Mouse (Mus musculus): ENCODE results near the gene March11.

- TF ChIP-seq MAX (IDR thresholded peaks at IDR 0.05; ENCODE audit: low read length) (no peak), RAD21 (IDR thresholded peaks at IDR 0.05; ENCODE audit: low read depth, low read length) (no peak), CTCF (conservative IDR thresholded peaks at IDR 0.05 in 1 of 2, IDR thresholded peaks at IDR 0.05 in 1 of 2; ENCODE audit: low read depth in 2 of 2, low read length in 2 of 2) (no peak), RCOR1 (conservative IDR thresholded peaks at IDR 0.05; ENCODE audit: low read depth, low read length) (no peak), MAFK (IDR thresholded peaks at IDR 0.05; ENCODE audit: insufficient replicate concordance, low read length) (no peak), EP300 (IDR thresholded peaks at IDR 0.05; ENCODE audit: low read length) (no peak), POLR2AphosphoS2 (IDR thresholded peaks at IDR 0.05; ENCODE audit: low read depth, low read length) (no peak), ZMIZ1 (IDR thresholded peaks at IDR 0.05; ENCODE audit: low read depth, low read length) (no peak), CHD2 (IDR thresholded peaks at IDR 0.05; ENCODE audit: low read length) (no peak), ETS1 (conservative IDR thresholded peaks at IDR 0.05; ENCODE audit: low read depth, low read length) (no peak), USF1 (IDR thresholded peaks at IDR 0.05; ENCODE audit: low read depth, low read length) (no peak), TBP (conservative IDR thresholded peaks at IDR 0.05; ENCODE audit: low read depth, low read length) (no peak), HCFC1 (IDR thresholded peaks at IDR 0.05; ENCODE audit: low read depth, low read length) (no peak), BHLHE40 (IDR thresholded peaks at IDR 0.05; ENCODE audit: low read depth, low read length) (no peak)
Measured at GRCm38 (mm10) chr15:26340966-26341365, 32.1 kb downstream of the March11 start.
